Mouse (Mus musculus) adrenal gland, postnatal 10 days (tissue): ENCODE measurements around the gene Sms. TPM values are rescaled to one million over a fixed set of nuclear protein-coding genes. Genes with fewer than 3 reads are reported as not detected.

ENCODE experiments used
- DNase-seq: peaks from one replicate; pipeline ENCODE4 v3.0.0; 2021; ENCODE audit warnings: mixed read lengths
- long read RNA-seq, 2 experiments: library from polyadenylated mRNA; stranded (forward); transcript quantifications; one replicate each; pipeline ENCODE4 v2.0.0; 2021
- total RNA-seq, 2 experiments: library from RNA; stranded (reverse); gene quantifications; 2 replicates each; pipeline ENCODE4 v1.2.3; 2021

Gene Sms
- 10 to 100 TPM; 14.9 to 22.7 TPM for total RNA-seq
- long read RNA-seq, experiment 1, transcript Sms-201 (11 exons, 3,717 nt) = major isoform, 13 of 24 reads
- long read RNA-seq, experiment 1, partial matches to known transcripts = 7 of 24 reads
- long read RNA-seq, experiment 1, other reads (novel, unspliced or antisense) = 4 of 24 reads
- long read RNA-seq, experiment 2, transcript Sms-201 (11 exons, 3,717 nt) = major isoform, 8 of 15 reads
- long read RNA-seq, experiment 2, partial matches to known transcripts = 4 of 15 reads
- long read RNA-seq, experiment 2, other reads (novel, unspliced or antisense) = 3 of 15 reads

- DNase-seq = peak; percentile 81
Measured at GRCm38 (mm10) chrX:157491944-157492726, at the start of gene Sms. Gene Sms, minus strand, starts transcription at chrX:157492287.

DNA sequence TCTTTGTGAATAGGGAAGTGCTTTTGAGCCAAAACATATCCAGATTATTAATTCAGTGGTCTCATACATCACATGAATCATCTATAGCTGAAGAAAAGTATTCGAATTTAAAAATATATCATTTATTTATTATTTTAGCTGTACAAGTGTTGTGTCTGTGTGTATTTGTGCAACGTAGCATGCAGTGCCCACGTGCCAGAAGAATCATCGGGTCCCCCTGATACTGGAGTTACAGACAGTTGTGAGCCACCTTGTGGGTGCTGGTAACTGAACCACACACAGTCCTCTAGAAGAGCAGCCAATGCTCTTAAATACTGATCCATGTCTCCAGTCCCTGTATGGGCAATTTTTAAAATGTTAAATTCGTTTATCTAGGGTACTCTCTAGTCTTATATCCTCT is 14.3 kb upstream of the Sms start:
- no peak for DNase-seq

DNA sequence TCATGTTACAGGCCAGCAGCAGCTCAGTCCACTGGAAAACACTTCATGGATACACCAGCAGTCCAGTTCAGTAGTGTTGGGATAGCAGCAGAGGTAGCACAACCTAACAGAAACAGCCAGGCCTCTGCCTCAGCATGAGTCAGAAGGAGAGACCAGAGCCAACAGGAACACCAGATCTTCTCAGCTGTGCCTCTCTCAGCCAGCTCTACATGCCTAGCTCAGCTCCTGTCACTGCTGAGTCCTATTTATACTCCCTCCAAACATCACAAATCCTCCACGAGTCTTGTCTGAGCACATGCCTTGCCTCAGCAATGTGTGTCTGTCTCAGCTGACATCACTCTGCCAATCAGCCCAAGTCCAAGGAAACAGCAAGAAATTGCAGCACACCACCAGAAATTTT is 12.4 kb upstream of the Sms start:
- no peak for DNase-seq

- no peak for DNase-seq
Measured at GRCm38 (mm10) chrX:157501871-157502270, 9.8 kb upstream of the Sms start.

GRCm38 (mm10) chrX:157500004-157500403 is 7.9 kb upstream of the Sms start:
- no peak for DNase-seq

DNA sequence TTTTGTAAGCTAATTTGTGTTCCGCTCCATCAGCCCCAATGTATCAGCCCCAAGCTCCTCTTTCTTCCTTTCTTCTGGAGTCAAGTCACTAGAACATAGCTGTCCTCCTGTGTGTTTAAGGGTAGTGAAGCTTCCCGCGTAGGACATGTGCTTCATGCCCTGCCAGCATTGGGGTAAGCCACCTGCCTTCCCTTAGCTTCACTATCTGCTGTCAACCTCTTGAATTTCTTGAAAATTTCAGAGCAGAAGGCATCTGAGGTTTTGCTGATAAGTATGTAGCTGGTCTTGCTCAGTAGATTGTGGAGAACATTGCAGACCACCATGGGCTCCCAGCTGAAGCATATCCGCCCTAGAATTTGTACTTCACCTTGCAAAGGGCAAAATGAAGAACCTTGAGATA is 1.1 kb upstream of the Sms start:
- DNase-seq = no peak

GRCm38 (mm10) chrX:157491145-157491935 is 747 bp downstream of the Sms start:
- peak; percentile 27 for DNase-seq

GRCm38 (mm10) chrX:157490769-157491144 is 1.3 kb downstream of the Sms start:
- DNase-seq = no peak

GRCm38 (mm10) chrX:157489871-157490721 is 2.0 kb downstream of the Sms start:
- no peak for DNase-seq

DNA sequence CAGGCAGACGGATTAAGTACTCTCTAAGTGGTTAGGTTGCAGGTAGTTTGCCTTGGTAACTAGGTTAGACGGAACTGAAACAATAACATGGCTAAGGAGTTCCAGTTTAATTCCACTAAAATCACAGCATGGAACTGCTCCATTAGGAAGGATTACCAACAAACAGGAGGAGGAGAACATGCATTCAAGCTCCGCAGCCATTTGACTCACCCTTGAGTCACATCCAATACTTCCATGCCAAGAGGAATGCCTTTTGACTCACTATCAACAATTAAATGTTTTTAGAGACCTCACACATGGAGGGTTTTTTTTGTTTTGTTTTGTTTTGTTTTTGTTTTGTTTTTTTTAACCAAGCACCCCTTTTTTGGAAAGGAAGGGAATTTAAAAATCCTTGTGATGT is 3.3 kb downstream of the Sms start:
- DNase-seq = no peak

- peak; percentile 38 for DNase-seq
Measured at GRCm38 (mm10) chrX:157486765-157487164, 5.3 kb downstream of the Sms start.

DNA sequence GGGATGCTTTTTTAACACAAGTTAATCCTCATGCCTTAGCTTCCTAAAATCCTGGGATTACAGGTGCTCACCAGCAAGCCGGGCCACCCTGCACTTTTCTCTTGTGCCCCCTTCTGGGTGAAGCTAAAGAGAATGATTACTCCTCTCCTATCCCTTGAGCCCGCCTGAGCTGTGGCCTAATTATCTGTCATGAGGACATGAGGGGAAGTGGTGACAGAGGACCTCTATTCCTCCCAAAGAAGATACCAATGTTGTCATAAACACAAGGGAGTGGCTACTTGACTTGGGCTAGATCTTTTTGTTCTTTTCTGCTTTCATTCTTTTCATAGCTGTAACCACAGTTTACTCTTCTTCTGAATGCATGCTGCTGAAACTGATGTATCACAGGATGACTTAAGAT is 9.2 kb downstream of the Sms start:
- no peak for DNase-seq

DNA sequence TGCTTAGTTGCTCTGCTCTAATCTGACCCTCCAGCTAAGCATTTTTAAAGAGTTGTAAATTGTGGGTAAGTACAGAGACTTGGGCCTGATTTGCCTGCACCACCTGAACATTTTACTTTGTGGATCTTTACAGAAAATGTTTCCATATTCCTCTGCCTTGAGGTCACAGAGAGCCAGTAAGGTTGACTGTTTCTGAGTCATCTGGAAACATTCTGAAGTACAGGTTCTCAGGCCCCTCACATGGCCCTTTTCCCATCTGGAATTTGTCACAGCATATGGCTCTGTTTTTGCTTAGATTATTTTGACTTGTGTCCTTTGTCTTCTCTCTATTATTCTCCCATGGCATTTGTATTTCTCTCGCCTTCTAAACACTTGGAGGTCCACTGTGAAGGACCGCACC is 10.2 kb downstream of the Sms start:
- DNase-seq = no peak

DNA sequence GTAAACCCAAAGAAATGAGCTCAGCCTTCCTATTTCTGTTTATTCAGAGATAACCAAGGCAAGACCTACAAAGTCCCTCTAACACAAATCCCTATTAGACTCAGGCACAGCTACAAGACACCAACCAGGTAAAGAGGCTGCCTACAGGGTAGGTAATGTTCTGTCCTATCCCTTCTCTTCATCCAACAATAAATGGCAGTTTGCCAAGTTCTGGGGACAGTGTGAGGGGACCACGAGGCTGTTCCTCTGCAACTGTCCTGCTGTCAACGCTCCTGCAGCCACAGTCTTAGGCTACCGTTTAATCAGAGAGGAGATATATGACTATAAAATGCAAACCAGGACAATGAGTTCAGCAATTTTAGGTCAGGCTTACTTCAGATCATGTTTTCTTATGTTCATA is 14.8 kb downstream of the Sms start:
- DNase-seq = no peak

DNA sequence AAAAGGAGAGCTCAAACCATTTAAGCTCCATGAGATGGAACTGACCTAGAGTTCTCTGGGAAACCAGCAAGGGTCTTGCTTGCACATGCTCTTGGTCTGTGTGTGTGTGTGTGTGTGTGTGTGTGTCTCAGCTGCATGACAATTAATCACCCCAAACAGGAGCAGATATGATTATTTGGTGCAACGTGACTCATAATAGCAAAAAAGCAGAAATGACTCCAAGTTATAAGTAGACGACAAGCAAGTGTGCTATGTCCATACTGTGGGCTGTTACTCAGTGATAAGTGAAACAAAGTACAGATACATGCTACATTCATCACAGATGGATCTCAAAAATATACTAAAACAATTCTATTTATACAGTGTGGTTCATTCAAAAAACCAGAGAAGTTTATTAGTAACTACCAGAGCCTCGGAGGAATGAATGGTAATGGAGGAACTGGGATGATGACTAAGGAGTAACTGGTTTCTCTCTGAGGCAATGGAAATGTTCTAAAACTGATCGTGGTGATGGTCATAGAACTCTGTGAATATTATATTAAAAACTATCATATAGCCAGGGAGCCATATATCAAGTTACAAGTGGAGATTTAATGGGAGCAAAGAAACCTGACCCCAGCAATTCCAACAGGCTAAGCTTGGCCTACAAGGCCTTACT is 15.8 kb downstream of the Sms start:
- no peak for DNase-seq

- DNase-seq = no peak
Measured at GRCm38 (mm10) chrX:157471711-157472660, 20.1 kb downstream of the Sms start.

DNA sequence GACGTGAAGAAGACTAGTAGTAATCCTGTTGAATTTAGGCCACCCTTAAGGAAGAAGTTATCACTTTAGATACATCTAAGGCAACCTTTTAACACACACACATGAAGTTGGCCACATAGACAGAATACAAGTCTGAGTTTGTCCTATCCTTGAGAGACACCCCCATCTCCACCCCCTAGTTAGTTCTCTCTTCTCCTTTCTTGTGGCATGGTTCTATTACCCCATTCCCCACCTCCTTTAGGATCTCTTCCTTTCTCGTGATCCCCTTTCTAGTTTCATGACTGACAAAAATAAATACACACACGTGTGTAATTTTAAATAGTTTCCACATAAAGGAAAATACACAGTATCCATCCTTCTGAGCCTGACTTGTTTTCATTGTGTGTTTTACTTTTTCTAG is 23.3 kb downstream of the Sms start:
- no peak for DNase-seq

DNA sequence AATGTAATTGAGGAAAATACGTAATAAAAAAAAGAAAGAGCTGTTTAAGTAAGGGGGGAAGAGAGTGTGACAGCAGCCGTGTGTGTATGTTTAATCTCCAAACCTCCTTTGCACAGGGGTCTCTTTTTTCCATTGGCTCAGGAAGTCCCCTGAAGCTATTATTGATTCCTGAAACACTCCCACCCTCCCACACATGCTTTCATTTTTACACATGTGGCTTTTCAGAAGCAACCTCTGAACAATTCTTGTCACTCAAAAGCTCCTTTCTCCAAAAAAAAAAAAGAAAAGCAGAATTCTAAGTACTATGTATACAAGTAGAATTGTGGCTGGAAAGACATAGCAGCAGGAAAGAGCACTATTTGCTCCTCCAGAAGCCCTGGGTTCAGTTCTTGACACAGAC is 24.0 kb downstream of the Sms start:
- DNase-seq = no peak

DNA sequence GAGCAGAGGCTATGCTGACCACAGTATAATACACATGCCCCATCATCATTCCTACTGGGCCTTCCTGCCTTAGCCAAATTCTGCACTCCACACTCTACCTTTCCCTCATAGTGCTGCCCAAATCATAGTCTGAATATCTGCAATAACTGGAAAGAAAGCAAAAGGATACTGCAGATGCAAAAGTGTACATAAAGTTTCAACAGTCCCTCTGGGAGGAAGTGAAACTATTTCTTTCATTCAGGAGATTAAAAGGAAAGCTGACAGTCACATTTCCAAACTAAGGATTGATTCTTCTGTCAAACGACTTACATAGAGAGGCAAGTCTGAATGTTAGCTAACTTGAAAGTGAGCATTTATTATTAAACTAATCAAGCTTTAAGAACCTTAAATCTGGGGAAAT is 26.1 kb downstream of the Sms start:
- no peak for DNase-seq

GRCm38 (mm10) chrX:157462716-157463115 is 29.4 kb downstream of the Sms start:
- no peak for DNase-seq
